Mouse (Mus musculus) forebrain, embryonic 16.5 days (tissue): ENCODE measurements around the gene Pclaf. TPM values are rescaled to one million over a fixed set of nuclear protein-coding genes. Genes with fewer than 3 reads are reported as not detected.

Experiments
- ATAC-seq: fragments of 200-750 bp; cut with Nextera tagmentation; 2 replicates; pipeline ENCODE4 v1.8.0; 2017; ENCODE audit warnings: mild to moderate bottlenecking, moderate library complexity
- H3K27ac ChIP-seq: fragments of 300-500 bp; sonication (generic); 2 replicates; pipeline ENCODE4 v1.5.1; 2014; ENCODE audit warnings: low read length, control low read depth
- H3K27me3 ChIP-seq: fragments of 300-500 bp; sonication (generic); replicated peaks from 2 replicates; pipeline ENCODE4 v1.6.1; 2014; ENCODE audit warnings: low read length; ENCODE audit not compliant: control insufficient read depth, insufficient read depth
- H3K36me3 ChIP-seq: fragments of 300-500 bp; sonication (generic); 2 replicates; pipeline ENCODE4 v1.6.1; 2014; ENCODE audit not compliant: control insufficient read depth, insufficient read depth
- H3K4me1 ChIP-seq: fragments of 300-500 bp; sonication (generic); replicated peaks from 2 replicates; pipeline ENCODE4 v1.6.1; 2014; ENCODE audit warnings: low read length; ENCODE audit not compliant: control insufficient read depth, insufficient read depth
- H3K4me2 ChIP-seq: fragments of 300-500 bp; sonication (generic); 2 replicates; pipeline ENCODE4 v1.6.1; 2014; ENCODE audit warnings: mild to moderate bottlenecking, low read length, control low read depth
- H3K4me3 ChIP-seq: fragments of 300-500 bp; sonication (generic); replicated peaks from 2 replicates; pipeline ENCODE4 v1.5.1; 2014; ENCODE audit warnings: mild to moderate bottlenecking, low read length, control low read depth
- H3K9ac ChIP-seq: fragments of 300-500 bp; sonication (generic); replicated peaks from 2 replicates; pipeline ENCODE4 v1.6.1; 2014; ENCODE audit warnings: low read depth, low read length, control low read depth
- H3K9me3 ChIP-seq: fragments of 300-500 bp; sonication (generic); 2 replicates; pipeline ENCODE4 v1.6.1; 2016; ENCODE audit warnings: low read length; ENCODE audit not compliant: control insufficient read depth
- WGBS: fragments of 180-500 bp; shearing (Covaris S2); extraction: QIAGEN DNeasy Blood & Tissue Kit; methylation state at CpG from one replicate; pipeline ENCODE4 v1.1.7; 2014; 5-methylcytosine and 5-hydroxymethylcytosine counted together
- polyA plus RNA-seq: library from polyadenylated mRNA; unstranded; fragments of >200 nt; fragmentation: Nextera tagmentation; extraction: Ambion mirVana; gene quantifications from 2 replicates; pipeline ENCODE4 v1.2.1, GENCODE M21; 2015

The Pclaf gene
- polyA plus RNA-seq, 1 experiment from 2014 or later, result 57.7 TPM

DNA sequence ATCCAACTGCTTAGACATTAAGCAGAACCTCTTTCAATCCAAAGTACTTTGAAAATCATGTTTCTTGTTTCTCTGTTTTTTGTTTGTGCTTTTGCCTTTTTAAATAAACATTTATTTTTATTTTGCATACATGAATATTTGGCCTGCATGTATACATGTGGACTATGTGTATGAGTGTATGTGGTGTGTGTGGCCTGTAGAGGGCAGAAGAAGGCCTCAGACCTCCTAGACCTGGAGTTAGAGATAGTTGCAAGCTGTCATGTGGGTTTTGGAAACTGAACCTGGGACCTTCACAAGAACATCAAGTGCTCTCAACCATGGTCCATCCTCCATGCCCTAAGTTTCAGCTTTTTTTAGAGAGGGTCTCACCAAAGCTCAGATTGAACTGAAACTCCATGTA is 13.4 kb downstream of the Pclaf start:
- no peaks in the 10 kb centered on the region for H3K36me3 ChIP-seq
- ATAC-seq, result no peak

DNA sequence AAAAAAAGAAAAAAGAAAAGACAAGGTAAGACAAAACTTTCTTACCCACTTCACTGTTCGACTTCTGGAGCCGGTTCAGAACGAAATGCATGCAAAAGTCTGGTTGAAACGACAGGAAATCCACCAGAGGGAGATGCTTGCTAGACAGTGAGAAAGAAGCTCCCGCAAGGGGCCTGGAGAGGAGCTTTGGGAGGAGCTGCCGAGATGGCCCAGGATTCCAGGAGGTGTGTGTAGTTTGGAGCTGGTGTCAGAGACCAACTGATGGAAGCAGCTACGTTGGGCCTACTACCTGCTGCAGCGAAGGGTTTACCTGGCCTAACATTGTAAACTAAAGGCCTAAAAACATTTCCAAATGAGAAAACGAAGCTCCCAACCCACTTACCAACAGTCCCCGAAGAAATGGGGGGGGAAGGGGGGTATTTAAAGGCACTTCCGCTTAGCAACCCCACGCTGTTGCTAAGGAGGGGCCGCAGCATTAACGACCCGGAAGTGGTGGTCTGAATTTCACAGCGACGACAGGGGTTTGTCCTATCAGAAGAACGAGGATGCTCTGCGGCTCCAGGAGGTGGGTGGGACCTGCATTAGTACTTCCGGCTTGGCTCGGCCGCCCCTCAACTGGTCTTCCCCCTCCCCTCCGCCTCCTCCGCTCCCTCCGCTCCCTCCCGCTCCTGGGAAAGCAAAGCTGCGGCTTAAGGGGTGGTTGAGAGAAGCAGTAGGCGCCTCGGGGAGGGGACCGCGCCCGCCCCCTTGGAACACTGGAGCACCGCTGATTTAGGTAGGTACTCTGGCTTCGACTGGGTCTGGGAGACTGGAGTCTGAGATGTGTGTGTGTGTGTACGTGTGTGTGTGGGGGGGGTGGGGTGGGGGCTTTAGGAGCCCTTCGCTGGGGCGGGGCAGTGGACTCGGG is 18.6 kb downstream of the Pclaf start, which contains the start of the genes Trip4 and Csnk1g1:
Gene Trip4 (minus strand): TSS at position 401 of the 907 bp plus-strand sequence.
Gene Csnk1g1 (plus strand): TSS at position 531 of the 907 bp plus-strand sequence.
- peak within 1 kb of the TSS; percentile 82 for H3K9ac ChIP-seq
- H3K4me2 ChIP-seq, result peak within 1 kb of the TSS; percentile 85
- H3K27me3 ChIP-seq, result no peaks in the 10 kb centered on the region
- peak; percentile 99 for ATAC-seq
- WGBS, result 0% methylated on average over 34 of the region's 38 CpGs
- peak within 1 kb of the TSS; percentile 88 for H3K4me3 ChIP-seq
- peaks cover 6% of the 10 kb centered on the region for H3K4me1 ChIP-seq
- H3K27ac ChIP-seq, result peak within 1 kb of the TSS; percentile 90
- no peaks in the 10 kb centered on the region for H3K36me3 ChIP-seq
- no peaks in the 10 kb centered on the region for H3K9me3 ChIP-seq

More for the DNA sequence above, 13.4 kb downstream of the Pclaf start:
- no peaks in the 10 kb centered on the region for H3K27me3 ChIP-seq
- no peak overlapping the region for H3K27ac ChIP-seq
- no peak overlapping the region for H3K4me3 ChIP-seq
- no peak overlapping the region for H3K4me2 ChIP-seq
- peaks cover 4% of the 10 kb centered on the region for H3K4me1 ChIP-seq
- no peak overlapping the region for H3K9ac ChIP-seq
- H3K9me3 ChIP-seq, result no peaks in the 10 kb centered on the region

DNA sequence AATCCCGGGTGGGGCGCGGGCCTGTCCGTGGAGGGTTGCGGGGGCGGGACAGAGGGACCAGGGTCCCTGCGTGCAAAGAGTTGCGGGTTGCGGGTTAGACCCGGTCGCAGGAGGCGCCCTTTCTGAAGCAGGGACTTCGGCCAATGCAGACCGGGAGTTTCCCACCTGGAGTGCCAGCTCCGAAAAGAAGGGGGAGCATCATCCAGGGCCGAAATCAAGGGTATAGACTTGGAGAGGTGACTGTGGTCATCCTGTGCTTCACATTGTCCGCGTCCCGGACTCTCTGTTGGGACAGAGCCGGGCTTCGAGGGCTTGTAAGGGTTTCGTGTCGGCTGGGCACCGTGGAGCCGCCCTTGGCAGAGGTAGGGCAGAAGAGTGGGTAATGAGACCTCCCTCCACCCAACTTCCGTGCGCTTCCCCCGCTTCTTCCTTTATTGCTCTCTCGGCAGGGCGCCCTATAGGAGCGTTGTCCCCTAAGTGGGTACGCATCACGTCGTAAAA is 19.3 kb downstream of the Pclaf start:
- H3K4me1 ChIP-seq, result peaks cover 6% of the 10 kb centered on the region
- peak overlapping the region; percentile 85 for H3K4me2 ChIP-seq
- H3K4me3 ChIP-seq, result peak overlapping the region; percentile 88
- H3K27me3 ChIP-seq, result no peaks in the 10 kb centered on the region
- H3K9me3 ChIP-seq, result no peaks in the 10 kb centered on the region
- peak; percentile 46 for ATAC-seq
- WGBS, result under 1% methylated on average over 34 of the region's 34 CpGs
- H3K36me3 ChIP-seq, result no peaks in the 10 kb centered on the region
- peak overlapping the region; percentile 90 for H3K27ac ChIP-seq
- H3K9ac ChIP-seq, result peak overlapping the region; percentile 82

DNA sequence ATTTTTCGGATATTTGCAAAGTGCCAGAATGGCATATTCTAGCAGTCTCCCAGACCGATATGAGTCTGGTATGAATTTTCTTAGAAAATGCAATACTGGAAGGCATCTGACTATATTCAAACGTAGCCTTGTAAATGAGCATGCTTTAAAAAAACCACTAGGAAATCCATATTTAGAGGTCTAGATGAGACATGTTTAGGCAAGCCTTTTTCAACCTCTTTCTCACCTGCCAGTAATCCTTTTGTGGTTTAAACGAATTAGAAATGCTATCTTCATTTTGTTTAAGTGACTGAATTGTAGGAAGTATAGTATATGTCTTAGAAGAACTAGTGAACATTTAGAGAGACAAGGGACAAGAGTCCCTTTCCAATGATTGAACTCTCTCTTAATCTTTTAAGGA is 19.8 kb downstream of the Pclaf start:
- H3K27me3 ChIP-seq, result no peaks in the 10 kb centered on the region
- WGBS, result 5% methylated on average over 4 of the region's 4 CpGs
- no peaks in the 10 kb centered on the region for H3K9me3 ChIP-seq
- peak overlapping the region; percentile 82 for H3K9ac ChIP-seq
- ATAC-seq, result no peak
- H3K27ac ChIP-seq, result peak overlapping the region; percentile 90; the same call in 1 of the 2 replicates
- H3K4me3 ChIP-seq, result peak overlapping the region; percentile 88
- H3K4me1 ChIP-seq, result peaks cover 6% of the 10 kb centered on the region
- H3K36me3 ChIP-seq, result no peaks in the 10 kb centered on the region
- peak overlapping the region; percentile 85 for H3K4me2 ChIP-seq

DNA sequence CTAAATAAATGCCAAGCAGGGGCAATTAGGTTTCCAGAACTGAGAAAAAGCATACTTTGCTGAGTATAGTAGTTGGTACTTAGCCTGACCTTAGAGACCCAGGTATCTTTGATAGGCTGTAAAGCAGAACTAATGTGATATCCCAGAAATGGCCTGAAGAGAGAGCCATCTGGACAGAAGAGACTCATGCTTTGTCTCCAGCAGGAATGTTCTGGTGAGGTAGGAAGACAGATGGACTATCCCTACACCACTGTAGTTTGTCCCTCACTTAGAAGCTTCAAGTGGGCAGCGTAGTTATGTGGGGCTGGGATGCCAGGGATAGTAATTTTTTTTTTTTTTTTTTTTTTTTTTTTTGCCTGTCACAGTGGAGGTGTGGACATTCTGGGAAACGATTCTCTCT is 23.9 kb downstream of the Pclaf start:
- no peaks in the 10 kb centered on the region for H3K27me3 ChIP-seq
- no peak overlapping the region for H3K27ac ChIP-seq
- no peak for ATAC-seq
- no peaks in the 10 kb centered on the region for H3K36me3 ChIP-seq
- 0 out of 2 replicates have a peak, but pooled peaks cover 2% of the 10 kb centered on the region for H3K4me1 ChIP-seq
- no peak overlapping the region for H3K9ac ChIP-seq
- H3K4me2 ChIP-seq, result no peak overlapping the region
- no peak overlapping the region for H3K4me3 ChIP-seq
- H3K9me3 ChIP-seq, result no peaks in the 10 kb centered on the region
- 71% methylated on average over 2 of the region's 2 CpGs for WGBS

DNA sequence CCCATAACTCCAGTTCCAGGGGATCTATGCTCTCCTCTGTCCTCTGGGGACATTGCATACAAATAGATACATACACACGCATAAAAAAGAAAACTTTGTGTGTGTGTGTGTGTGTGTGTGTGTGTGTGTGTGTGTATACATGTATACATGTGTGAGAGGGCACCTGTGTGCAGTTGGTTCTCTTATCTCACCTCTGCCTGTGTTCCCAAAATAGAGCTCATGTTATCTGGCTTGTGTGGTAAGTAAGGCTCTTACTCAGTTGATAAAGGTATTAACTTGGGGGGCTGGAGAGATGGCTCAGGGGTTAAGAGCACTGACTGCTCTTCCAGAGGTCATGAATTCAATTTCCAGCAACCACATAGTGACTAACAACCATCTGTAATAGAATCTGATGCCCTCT is 27.0 kb downstream of the Pclaf start:
- no peaks in the 10 kb centered on the region for H3K36me3 ChIP-seq
- 84% methylated on average over 1 of the region's 1 CpGs for WGBS
- no peak overlapping the region for H3K4me2 ChIP-seq
- H3K27ac ChIP-seq, result no peak overlapping the region
- no peaks in the 10 kb centered on the region for H3K27me3 ChIP-seq
- no peaks in the 10 kb centered on the region for H3K9me3 ChIP-seq
- no peaks in the 10 kb centered on the region for H3K4me1 ChIP-seq
- no peak overlapping the region for H3K4me3 ChIP-seq
- H3K9ac ChIP-seq, result no peak overlapping the region
- no peak for ATAC-seq

DNA sequence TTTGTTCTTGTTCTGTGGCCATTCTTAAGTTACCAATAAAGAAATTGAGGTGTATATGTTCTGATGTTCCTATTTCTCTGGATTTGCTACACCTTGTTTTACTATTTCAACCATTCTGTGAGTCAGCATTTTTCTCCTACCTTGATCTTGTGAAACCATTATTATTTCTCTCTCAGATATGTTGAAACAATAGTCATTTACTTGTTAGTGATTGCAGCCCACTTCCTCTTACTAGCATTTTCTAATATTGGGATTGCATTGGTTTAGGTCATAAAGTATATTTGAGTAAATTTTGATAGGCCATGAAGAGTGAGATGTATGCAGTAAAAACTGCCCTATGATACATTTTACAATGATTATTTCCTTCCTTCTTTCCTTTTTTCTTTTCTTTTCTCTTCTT is 38.4 kb downstream of the Pclaf start:
- no peaks in the 10 kb centered on the region for H3K4me1 ChIP-seq
- no peak overlapping the region for H3K4me3 ChIP-seq
- H3K27me3 ChIP-seq, result no peaks in the 10 kb centered on the region
- no peaks in the 10 kb centered on the region for H3K36me3 ChIP-seq
- no peak overlapping the region for H3K9ac ChIP-seq
- no peak overlapping the region for H3K4me2 ChIP-seq
- no peak overlapping the region for H3K27ac ChIP-seq
- no peak for ATAC-seq
- no peaks in the 10 kb centered on the region for H3K9me3 ChIP-seq

DNA sequence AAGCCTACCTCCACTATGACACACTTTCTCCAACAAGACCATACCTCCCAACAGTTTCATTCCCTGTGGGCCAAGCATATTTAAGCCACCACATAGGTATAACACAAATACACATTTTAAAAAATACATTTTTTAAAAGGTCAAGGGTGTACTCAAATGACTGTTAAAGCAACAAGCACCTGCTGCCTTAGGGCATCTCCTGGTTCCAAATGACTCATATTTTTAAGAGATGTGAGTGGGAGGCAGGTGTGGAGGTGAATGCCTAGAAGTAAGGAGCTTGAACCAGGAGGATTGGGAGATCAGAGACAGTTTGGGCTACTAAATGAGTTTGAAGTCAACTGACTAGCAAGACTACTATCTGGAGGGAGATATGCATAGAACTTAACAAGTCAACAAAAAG is 39.8 kb downstream of the Pclaf start:
- no peak overlapping the region for H3K9ac ChIP-seq
- H3K4me1 ChIP-seq, result no peaks in the 10 kb centered on the region
- no peak overlapping the region for H3K27ac ChIP-seq
- no peaks in the 10 kb centered on the region for H3K9me3 ChIP-seq
- ATAC-seq, result no peak
- no peaks in the 10 kb centered on the region for H3K36me3 ChIP-seq
- H3K27me3 ChIP-seq, result no peaks in the 10 kb centered on the region
- H3K4me3 ChIP-seq, result no peak overlapping the region
- no peak overlapping the region for H3K4me2 ChIP-seq

DNA sequence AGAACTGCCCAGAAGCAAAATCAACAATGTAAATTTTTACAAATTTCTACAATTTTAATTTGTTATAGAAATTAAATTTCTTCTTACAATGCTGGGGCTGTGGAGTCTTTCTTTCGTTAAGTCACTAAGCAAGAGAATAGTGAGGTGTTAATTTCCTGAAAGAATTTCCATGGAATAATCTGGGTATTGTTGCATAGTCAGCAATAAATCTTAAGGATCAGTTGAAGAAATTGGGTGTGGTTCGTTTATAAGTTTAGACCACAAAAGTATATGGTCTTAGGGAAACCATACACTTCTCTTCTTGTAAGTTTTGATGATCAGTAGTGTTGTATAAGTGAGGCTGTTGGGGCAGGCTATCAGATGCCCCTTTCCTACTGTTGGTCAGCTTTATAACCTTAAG is 47.5 kb downstream of the Pclaf start:
- ATAC-seq, result no peak
- WGBS, result 88% methylated on average over 2 of the region's 2 CpGs
- Histone ChIP-seq H3K4me2 (no peak overlapping the region), H3K27ac (no peak overlapping the region), H3K27me3 (no peaks in the 10 kb centered on the region), H3K9me3 (no peaks in the 10 kb centered on the region), H3K4me1 (no peaks in the 10 kb centered on the region), H3K36me3 (no peaks in the 10 kb centered on the region), H3K4me3 (no peak overlapping the region), H3K9ac (no peak overlapping the region)
